24 mouse cellular contexts compared by ENCODE assay signal in genomic region chr4:57704575-57704974, GRCm38 (mm10). TPM values are rescaled to one million over a fixed set of nuclear protein-coding genes. Genes with fewer than 3 reads are reported as not detected.
DNase-seq lines count a peak whose midpoint lies in the region; ATAC-seq lines count a peak whose summit lies in the region.
"Had no signal": no experiment of that assay in that cellular context is flagged by ENCODE, and none has a peak within 500 bp of the region (broad histone marks: within the 10 kb centered on the region; RNA-seq: fewer than 3 reads in every experiment).

No protein-coding gene starts in this region.

- no peak overlapping the region for H3K4me2 ChIP-seq in kidney, embryonic 14.5 days (replicated peaks; ENCODE audit: low read depth, low read length)
- H3K4me2 ChIP-seq: forebrain, embryonic 15.5 days; heart, embryonic 12.5 days; hindbrain, embryonic 14.5 days; limb, embryonic 13.5 days; liver, embryonic 11.5 days; midbrain, embryonic 13.5 days; neural tube, embryonic 13.5 days had no signal

- H3K27ac ChIP-seq in kidney, embryonic 14.5 days (ENCODE audit: low read depth, low read length): peak overlapping the region; percentile 71; the same call in 1 of the 2 replicates
- H3K27ac ChIP-seq: forebrain, embryonic 15.5 days; heart, adult 2 months; hindbrain, embryonic 14.5 days; limb, embryonic 13.5 days; midbrain, embryonic 13.5 days had no signal

- no peaks in the 10 kb centered on the region for H3K4me1 ChIP-seq in kidney, embryonic 14.5 days (ENCODE audit: control insufficient read depth, insufficient read depth, low read length)
- H3K4me1 ChIP-seq: forebrain, embryonic 15.5 days; midbrain, embryonic 13.5 days had no signal

- H3K27me3 ChIP-seq in kidney, embryonic 14.5 days (ENCODE audit: control insufficient read depth, insufficient read depth, low read length): no peaks in the 10 kb centered on the region
- H3K27me3 ChIP-seq: forebrain, embryonic 15.5 days; heart, embryonic 12.5 days; limb, embryonic 13.5 days; midbrain, embryonic 13.5 days; neural tube, embryonic 13.5 days had no signal

- no peak overlapping the region for H3K9ac ChIP-seq in kidney, embryonic 14.5 days (ENCODE audit: low read depth, low read length)
- H3K9ac ChIP-seq: forebrain, embryonic 15.5 days; heart, embryonic 12.5 days; hindbrain, embryonic 14.5 days; limb, embryonic 13.5 days; liver, postnatal 0 days; midbrain, embryonic 13.5 days; neural tube, embryonic 13.5 days had no signal

- DNase-seq in kidney, postnatal 25 days: no peak
- DNase-seq in spleen, postnatal 36 days (ENCODE audit: low spot score in 2 of 2): peak; percentile 46 to 58
- DNase-seq in spleen, postnatal 14 days (ENCODE audit: low spot score in 2 of 2): no peak
- no peak for DNase-seq in layer of hippocampus, postnatal 25 days (ENCODE audit: extremely low spot score in 1 of 2, low spot score in 1 of 2)
- DNase-seq: adrenal gland, adult 8-10 months; cerebellum, adult 8-10 months; cerebellum, postnatal 25 days; gastrocnemius, postnatal 25 days; heart, adult 2 months; kidney, adult 18-20 months; liver, postnatal 0 days; lung, postnatal 36 days; retina, postnatal 1 day; right cerebral cortex, postnatal 14 days had no signal

- no peaks in the 10 kb centered on the region for H3K9me3 ChIP-seq in kidney, embryonic 14.5 days (ENCODE audit: control insufficient read depth, low read length)
- H3K9me3 ChIP-seq: forebrain, embryonic 15.5 days; heart, embryonic 12.5 days; limb, embryonic 13.5 days; midbrain, embryonic 13.5 days; neural tube, embryonic 13.5 days had no signal

- ATAC-seq in kidney, embryonic 14.5 days (ENCODE audit: low FRiP score, low TSS enrichment): no peak
- ATAC-seq in megakaryocyte, adult 5-6 weeks (ENCODE audit: poor library complexity, severe bottlenecking): peak; percentile 51
- ATAC-seq in cerebellum, adult (ENCODE audit: insufficient number of reproducible peaks, low FRiP score, low TSS enrichment): no peak
- ATAC-seq: forebrain, embryonic 15.5 days; liver, postnatal 0 days; midbrain, embryonic 13.5 days had no signal

- no peaks in the 10 kb centered on the region for H3K36me3 ChIP-seq in kidney, embryonic 14.5 days (ENCODE audit: control insufficient read depth, insufficient read depth, low read length)
- H3K36me3 ChIP-seq: forebrain, embryonic 15.5 days; midbrain, embryonic 13.5 days; neural tube, embryonic 13.5 days had no signal

- 92% methylated on average over 7 of the region's 7 CpGs for WGBS in kidney, embryonic 14.5 days

- no peak overlapping the region for H3K4me3 ChIP-seq in kidney, embryonic 14.5 days (ENCODE audit: low read length)
- H3K4me3 ChIP-seq: forebrain, embryonic 15.5 days; heart, adult 2 months; heart, embryonic 12.5 days; limb, embryonic 13.5 days; midbrain, embryonic 13.5 days; neural tube, embryonic 13.5 days had no signal

RNA-seq across cellular contexts. Expression of gene Akap2, which starts 12.9 kb away (rescaled TPM):
- 17.1 and 24.0 TPM in 2 replicates for polyA plus RNA-seq in kidney, embryonic 14.5 days (2014; fragmentation: Nextera tagmentation; extraction: Ambion mirVana)
- 0.18 and 0.27 TPM in 2 replicates for total RNA-seq in megakaryocyte, adult 5-6 weeks (2015)
- 0.28 TPM in 1 of 2 replicates, not detected in the other for total RNA-seq in megakaryocyte, adult 5-6 weeks (2017)
- total RNA-seq in layer of hippocampus, postnatal 25 days (2021): 10 to 100 TPM; 42.3 to 42.5 TPM

Comparison
In these comparisons a context has a peak if more than half of its experiments do, and no peak if none do; other contexts are left out.
1. DNase-seq: peak in spleen, postnatal 36 days (2 of 2); none in kidney, postnatal 25 days (0 of 2), spleen, postnatal 14 days (0 of 2) and layer of hippocampus, postnatal 25 days (0 of 2).
2. RNA of gene Akap2, which starts 12.9 kb away (total RNA-seq): 42.3 to 42.5 TPM in layer of hippocampus, postnatal 25 days; 0.18 to 0.28 TPM in megakaryocyte, adult 5-6 weeks; every median in the first group is over 10 times any median in the second.